Mouse (Mus musculus) kidney, postnatal 10 days (tissue): Measurements from ENCODE around the gene Hgf.

ENCODE experiments used
- DNase-seq: peaks from one replicate; pipeline ENCODE4 v3.0.0; 2021; ENCODE audit warnings: mixed read lengths

Hgf gene

DNA sequence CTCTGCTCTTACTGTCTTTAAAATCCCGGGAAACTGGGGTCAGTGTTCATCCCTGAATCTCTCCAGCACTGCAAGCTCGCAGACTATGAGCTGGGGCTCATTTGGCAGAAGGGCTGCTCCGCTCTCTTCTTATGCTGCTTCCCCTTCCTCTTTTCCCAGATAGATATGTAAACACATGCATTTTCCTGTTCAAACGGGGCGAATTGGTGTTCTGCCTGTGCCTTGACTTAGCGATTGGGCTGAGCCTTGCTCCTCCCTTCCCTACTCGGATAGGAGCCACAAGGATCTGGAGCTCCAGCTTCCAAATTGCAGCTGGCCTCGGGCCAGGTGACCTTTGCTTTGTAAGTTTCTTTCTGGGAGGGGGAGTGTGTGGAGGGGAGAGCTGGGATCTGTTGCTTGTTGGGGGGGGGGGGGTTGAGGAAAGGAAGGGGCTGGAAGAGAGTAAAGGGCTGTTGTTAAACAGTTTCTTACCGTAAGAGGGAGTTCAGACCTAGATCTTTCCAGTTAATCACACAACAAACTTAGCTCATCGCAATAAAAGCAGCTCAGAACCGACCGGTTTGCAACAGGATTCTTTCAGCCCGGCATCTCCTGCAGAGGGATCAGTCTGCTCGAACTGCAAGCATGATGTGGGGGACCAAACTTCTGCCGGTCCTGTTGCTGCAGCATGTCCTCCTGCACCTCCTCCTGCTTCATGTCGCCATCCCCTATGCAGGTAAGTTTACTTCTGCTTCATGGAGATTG is at the start of gene Hgf:
TSS of gene Hgf (plus strand) at position 192 of the 744 bp plus-strand sequence.
- peak; percentile 87 for DNase-seq

DNA sequence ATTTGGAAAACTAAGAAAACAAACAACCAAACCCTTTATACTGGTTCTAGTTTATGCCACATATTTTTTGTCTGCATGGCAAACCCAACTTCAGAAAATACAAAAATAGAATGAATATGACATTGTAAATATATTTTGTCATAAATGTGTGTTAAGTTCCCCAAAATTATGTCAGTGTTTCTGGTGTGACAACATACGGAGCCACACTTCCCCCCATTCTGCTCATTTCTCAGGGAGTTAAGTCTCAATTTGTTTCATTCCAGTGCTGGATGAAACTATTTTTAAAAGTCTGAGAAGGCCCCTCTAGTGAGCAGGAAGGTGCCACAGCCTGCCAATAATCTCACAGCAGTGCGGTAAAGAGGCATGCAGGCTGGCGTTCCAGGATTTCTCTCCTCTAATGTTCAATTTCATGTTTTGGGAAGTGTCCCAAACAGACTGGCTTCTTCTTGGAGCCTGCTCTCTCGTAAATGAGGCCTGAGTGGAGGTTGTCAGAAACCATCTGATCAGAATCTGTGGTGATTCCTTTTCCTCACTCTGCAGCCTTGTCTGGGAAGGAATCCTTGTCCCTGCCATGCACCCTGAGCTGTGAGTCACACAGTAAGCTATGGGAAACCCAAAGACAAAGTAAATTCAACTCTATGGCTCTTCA is 46.5 kb upstream of the Hgf start:
- DNase-seq: no peak

- DNase-seq: no peak
These were observed 21.5 kb upstream of the Hgf start for GRCm38 (mm10) chr5:16531619-16532277.

DNA sequence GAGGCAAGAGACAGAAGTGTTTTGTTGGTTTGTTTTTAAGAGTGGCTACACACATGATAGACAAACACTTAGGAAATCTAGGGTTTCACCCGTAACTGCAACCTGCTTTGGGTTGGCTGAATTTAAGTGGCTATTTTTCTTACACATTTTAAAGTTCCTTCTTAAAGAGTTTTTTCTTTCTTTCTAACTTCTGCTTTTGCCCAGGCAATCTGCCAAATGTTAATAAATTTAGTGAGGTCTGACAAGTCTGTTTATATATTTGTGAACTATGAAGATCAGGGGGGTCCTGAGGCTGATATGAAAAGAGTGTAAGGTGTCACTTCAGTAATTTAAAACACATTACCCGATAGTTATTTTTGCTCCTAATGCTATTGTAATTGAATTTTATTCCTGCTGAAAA is 15.2 kb upstream of the Hgf start:
- no peak for DNase-seq

- peak; percentile 18 for DNase-seq
These were observed 11.7 kb upstream of the Hgf start for GRCm38 (mm10) chr5:16541561-16542116.

DNA sequence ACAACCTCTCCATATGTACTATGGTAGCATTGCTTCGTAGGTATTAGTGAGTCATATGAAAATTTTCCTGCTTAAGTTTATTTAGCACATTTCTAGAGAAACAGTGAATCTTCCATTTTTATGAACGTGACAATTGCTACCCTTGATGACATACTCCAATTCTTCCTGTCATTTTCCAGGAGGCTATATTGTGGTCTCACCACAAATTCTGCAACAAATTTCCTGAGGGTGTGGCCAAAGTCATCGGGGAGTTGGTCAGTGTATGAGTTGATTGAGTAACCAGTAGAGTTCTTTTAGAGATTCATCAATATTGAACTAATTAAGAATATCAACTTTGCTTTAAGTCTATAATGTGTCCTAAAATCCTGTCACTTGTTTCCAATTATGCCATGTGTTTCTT is 5.8 kb upstream of the Hgf start:
- no peak for DNase-seq

GRCm38 (mm10) chr5:16552647-16553046 is 648 bp upstream of the Hgf start:
- DNase-seq: no peak

- no peak for DNase-seq
These were observed 7.0 kb downstream of the Hgf start for GRCm38 (mm10) chr5:16560247-16560646.

- DNase-seq: no peak
These were observed 15.7 kb downstream of the Hgf start for GRCm38 (mm10) chr5:16568997-16569396.

DNA sequence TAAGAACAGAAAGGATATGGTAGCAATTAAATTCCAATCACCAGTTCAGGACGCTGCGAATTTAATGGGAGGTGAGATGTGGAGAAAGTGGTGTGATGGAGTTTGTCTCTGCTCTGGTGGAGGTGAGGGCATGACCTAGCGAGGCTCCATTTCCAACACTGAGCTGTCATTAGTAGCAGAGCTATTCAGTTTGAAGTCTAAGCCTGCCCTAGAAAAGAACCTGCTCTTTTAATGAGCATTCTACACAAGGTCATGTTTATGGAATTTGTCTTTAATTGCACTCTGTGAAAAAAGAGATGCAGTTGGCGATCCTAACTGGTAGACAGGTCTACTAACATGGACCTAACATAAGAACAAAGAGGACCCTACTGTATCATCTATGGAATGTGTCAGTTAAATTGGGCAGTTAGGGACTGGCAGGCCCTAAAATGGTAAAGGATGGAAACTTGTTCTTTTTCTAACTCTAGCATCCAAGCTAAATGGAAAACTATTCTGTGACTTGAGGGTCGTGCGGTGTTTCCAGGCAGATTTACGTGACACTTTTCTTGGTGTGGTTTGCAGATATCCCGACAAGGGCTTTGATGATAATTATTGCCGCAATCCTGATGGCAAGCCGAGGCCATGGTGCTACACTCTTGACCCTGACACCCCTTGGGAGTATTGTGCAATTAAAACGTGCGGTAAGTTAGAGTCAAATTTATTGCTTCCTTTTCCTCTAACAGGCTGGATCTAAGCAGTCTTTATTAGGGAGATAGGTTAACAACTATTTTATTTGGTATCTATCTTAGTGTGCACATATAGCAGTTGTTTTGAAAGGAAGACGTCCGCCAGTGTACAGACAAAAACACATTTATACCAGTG is 24.8 kb downstream of the Hgf start:
- peak; percentile 33 for DNase-seq

GRCm38 (mm10) chr5:16595699-16596098 is 42.4 kb downstream of the Hgf start:
- DNase-seq: no peak

- no peak for DNase-seq
These were observed 44.7 kb downstream of the Hgf start for GRCm38 (mm10) chr5:16597996-16598395.

- DNase-seq: no peak
These were observed 48.2 kb downstream of the Hgf start for GRCm38 (mm10) chr5:16601463-16601862.

DNA sequence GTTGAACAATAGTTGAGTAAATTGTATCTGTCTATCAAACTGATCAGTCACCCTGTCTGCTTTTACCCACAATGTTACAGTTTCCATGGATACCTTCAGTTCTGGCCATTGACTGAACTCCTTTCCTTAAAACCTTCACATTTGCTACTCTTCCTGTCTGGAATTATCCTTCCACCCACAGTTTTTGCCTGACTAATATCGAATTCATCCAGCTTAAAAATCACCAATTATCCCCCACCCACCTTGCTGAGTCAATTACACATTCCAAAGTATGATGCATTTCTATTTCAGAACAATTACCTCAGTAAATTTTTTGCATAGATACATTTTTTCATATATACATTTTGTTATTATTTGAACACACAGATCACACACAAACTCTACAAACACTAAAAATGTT is 79.7 kb downstream of the Hgf start:
- no peak for DNase-seq

GRCm38 (mm10) chr5:16646417-16646816 is 93.1 kb downstream of the Hgf start:
- DNase-seq: no peak

GRCm38 (mm10) chr5:16647701-16648100 is 94.4 kb downstream of the Hgf start:
- DNase-seq: no peak

- DNase-seq: no peak
These were observed 96.9 kb downstream of the Hgf start for GRCm38 (mm10) chr5:16650240-16650639.

- no peak for DNase-seq
These were observed 100.7 kb downstream of the Hgf start for GRCm38 (mm10) chr5:16654022-16654421.
